Mouse (Mus musculus) gastrocnemius, postnatal 10 days (tissue): Measurements from ENCODE around the gene Gm10228. TPM values are rescaled to one million over a fixed set of nuclear protein-coding genes. Genes with fewer than 3 reads are reported as not detected.
"Not testable (repeated sequence)": the region's sequence is repeated elsewhere in the genome, so short reads cannot be mapped to it uniquely, and the experiment has no call there.

Experiments used
- DNase-seq: peaks from one replicate; pipeline ENCODE4 v3.0.0; 2021; ENCODE audit warnings: mixed read lengths
- long read RNA-seq, 2 experiments: library from polyadenylated mRNA; stranded (forward); transcript quantifications; one replicate each; pipeline ENCODE4 v2.0.0; 2021
- total RNA-seq, 2 experiments: library from RNA; stranded (reverse); gene quantifications; 2 replicates each; pipeline ENCODE4 v1.2.3; 2021

Gm10228 gene
- total RNA-seq = under 1 TPM in 1 of 2 experiments, not detected in 1; 0.96 TPM
- long read RNA-seq, experiment 1 = 0 reads
- long read RNA-seq, experiment 2 = 0 reads

- not testable (repeated sequence) for DNase-seq
These were observed at the start of gene Gm10228 for GRCm38 (mm10) chr16:89041372-89041771. TSS of gene Gm10228 (minus strand) at chr16:89041472.

GRCm38 (mm10) chr16:89071041-89071440 lies 29.8 kb upstream of the Gm10228 start:
- DNase-seq = not testable (repeated sequence)

GRCm38 (mm10) chr16:89063902-89064301 lies 22.6 kb upstream of the Gm10228 start, which contains the start of gene 1110025L11Rik:
TSS of gene 1110025L11Rik (minus strand) at chr16:89064002.
- not testable (repeated sequence) for DNase-seq

DNA sequence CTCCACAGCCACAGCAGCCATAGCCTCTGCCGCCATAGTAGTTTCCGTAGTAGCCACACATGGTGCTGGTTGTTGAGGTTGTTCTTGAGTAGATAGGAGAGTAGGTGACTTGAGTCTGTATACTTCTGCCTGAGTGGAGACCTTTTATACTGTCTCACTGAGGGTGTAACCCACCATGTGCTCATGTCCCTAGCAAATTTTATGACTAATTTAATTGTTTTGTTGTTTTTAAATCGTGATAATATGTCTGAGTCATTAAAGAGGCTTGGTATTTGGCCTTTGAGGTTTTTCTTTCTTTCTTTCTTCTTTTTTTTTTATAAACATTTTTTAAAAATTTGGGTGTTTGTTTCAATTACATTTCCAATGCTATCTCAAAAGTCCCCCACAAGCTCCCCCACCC lies 6.5 kb upstream of the Gm10228 start, which contains the start of gene Krtap6-5:
Krtap6-5 (minus strand) TSS at position 101 of the 400 bp plus-strand sequence.
- DNase-seq = no peak

GRCm38 (mm10) chr16:89031399-89031798 lies 9.9 kb downstream of the Gm10228 start, which contains the start of gene Krtap6-1:
TSS of gene Krtap6-1 (plus strand) at chr16:89031699.
- not testable (repeated sequence) for DNase-seq

- not testable (repeated sequence) for DNase-seq
These were observed 26.3 kb downstream of the Gm10228 start, which contains the start of gene Gm10229 for GRCm38 (mm10) chr16:89014984-89015383. TSS of gene Gm10229 (plus strand) at chr16:89015284.

GRCm38 (mm10) chr16:89013973-89014372 lies 27.3 kb downstream of the Gm10228 start:
- DNase-seq = no peak

GRCm38 (mm10) chr16:89010659-89011058 lies 30.6 kb downstream of the Gm10228 start, which contains the start of gene Krtap22-2:
TSS of gene Krtap22-2 (minus strand) at chr16:89010759.
- DNase-seq = no peak

Other genes starting within 250 kb of the Gm10228 start
- gene Gm20741, start 229.3 kb downstream of the Gm10228 start, total RNA-seq = not detected
- gene Krtap15, start 221.3 kb downstream of the Gm10228 start, total RNA-seq = not detected
- gene Krtap14, start 215.3 kb downstream of the Gm10228 start, total RNA-seq = not detected
- not detected for gene Krtap19-1, start 172.1 kb downstream of the Gm10228 start, total RNA-seq
- not detected for gene Krtap19-2, start 167.2 kb downstream of the Gm10228 start, total RNA-seq
- gene Krtap19-3, start 163.4 kb downstream of the Gm10228 start, total RNA-seq = not detected
- not detected for gene Krtap19-4, start 156.4 kb downstream of the Gm10228 start, total RNA-seq
- not detected for gene Krtap19-5, start 145.0 kb downstream of the Gm10228 start, total RNA-seq
- gene Krtap19-9b, start 109.2 kb downstream of the Gm10228 start, total RNA-seq = not detected
- not detected for gene Krtap16-3, start 78.6 kb downstream of the Gm10228 start, total RNA-seq
- gene Krtap22-2, start 30.7 kb downstream of the Gm10228 start, total RNA-seq = not detected
- under 1 TPM in 1 of 2 experiments, not detected in 1; 0.63 TPM for gene Gm10229, start 26.2 kb downstream of the Gm10228 start, total RNA-seq
- gene Krtap6-1, start 9.8 kb downstream of the Gm10228 start, total RNA-seq = not detected
- gene Krtap6-5, start 6.4 kb upstream of the Gm10228 start, total RNA-seq = not detected
- gene 1110025L11Rik, start 22.5 kb upstream of the Gm10228 start, total RNA-seq = not detected
- gene Krtap6-3, start 42.5 kb upstream of the Gm10228 start, total RNA-seq = not detected
- gene Gm6358, start 99.4 kb upstream of the Gm10228 start, total RNA-seq = not detected
- gene Gm10061, start 109.6 kb upstream of the Gm10228 start, total RNA-seq = not detected
- gene Gm9789, start 116.5 kb upstream of the Gm10228 start, total RNA-seq = not detected
- gene Gm7735, start 128.0 kb upstream of the Gm10228 start, total RNA-seq = not detected
- gene 1110057P08Rik, start 133.3 kb upstream of the Gm10228 start, total RNA-seq = not detected
- gene Krtap20-2, start 164.4 kb upstream of the Gm10228 start, total RNA-seq = not detected